Mouse (Mus musculus) kidney, embryonic 15.5 days (tissue): Measurements from ENCODE around the gene Dnal1. TPM values are rescaled to one million over a fixed set of nuclear protein-coding genes. Genes with fewer than 3 reads are reported as not detected.

Experiments used
- ATAC-seq: fragments of 200-750 bp; cut with Nextera tagmentation; replicated peaks from 2 replicates; pipeline ENCODE4 v1.8.0; 2017; ENCODE audit warnings: moderate TSS enrichment; ENCODE audit not compliant: low FRiP score
- H3K27ac ChIP-seq: fragments of 300-500 bp; sonication (generic); 2 replicates; pipeline ENCODE4 v1.5.1; 2015; ENCODE audit warnings: mild to moderate bottlenecking, inconsistent platforms
- H3K27me3 ChIP-seq: fragments of 300-500 bp; sonication (generic); 2 replicates; pipeline ENCODE4 v1.6.1; 2015; ENCODE audit warnings: inconsistent platforms
- H3K36me3 ChIP-seq: fragments of 300-500 bp; sonication (generic); 2 replicates; pipeline ENCODE4 v1.6.1; 2015; ENCODE audit warnings: inconsistent platforms
- H3K4me1 ChIP-seq: fragments of 300-500 bp; sonication (generic); 2 replicates; pipeline ENCODE4 v1.6.1; 2015; ENCODE audit warnings: inconsistent platforms
- H3K4me2 ChIP-seq: fragments of 300-500 bp; sonication (generic); 2 replicates; pipeline ENCODE4 v1.6.1; 2015; ENCODE audit warnings: moderate library complexity, mild to moderate bottlenecking, inconsistent platforms
- H3K4me3 ChIP-seq: fragments of 300-500 bp; sonication (generic); replicated peaks from 2 replicates; pipeline ENCODE4 v1.5.1; 2015; ENCODE audit warnings: mild to moderate bottlenecking, inconsistent platforms
- H3K9ac ChIP-seq: fragments of 300-500 bp; sonication (generic); 2 replicates; pipeline ENCODE4 v1.6.1; 2015; ENCODE audit warnings: mild to moderate bottlenecking, inconsistent platforms
- H3K9me3 ChIP-seq: fragments of 300-500 bp; sonication (generic); replicated peaks from 2 replicates; pipeline ENCODE4 v1.6.1; 2016; ENCODE audit warnings: inconsistent platforms
- WGBS: fragments of 180-500 bp; shearing (Covaris S2); methylation state at CpG from one replicate; pipeline ENCODE4 v1.1.7; 2015; ENCODE audit warnings: mixed read lengths; 5-methylcytosine and 5-hydroxymethylcytosine counted together
- polyA plus RNA-seq: library from polyadenylated mRNA; unstranded; fragments of >200 nt; fragmentation: Nextera tagmentation; extraction: Ambion mirVana; gene quantifications from 2 replicates; pipeline ENCODE4 v1.2.1, GENCODE M21; 2015

The Dnal1 gene
- polyA plus RNA-seq, 1 experiment from 2014 or later, result 5.3 TPM

DNA sequence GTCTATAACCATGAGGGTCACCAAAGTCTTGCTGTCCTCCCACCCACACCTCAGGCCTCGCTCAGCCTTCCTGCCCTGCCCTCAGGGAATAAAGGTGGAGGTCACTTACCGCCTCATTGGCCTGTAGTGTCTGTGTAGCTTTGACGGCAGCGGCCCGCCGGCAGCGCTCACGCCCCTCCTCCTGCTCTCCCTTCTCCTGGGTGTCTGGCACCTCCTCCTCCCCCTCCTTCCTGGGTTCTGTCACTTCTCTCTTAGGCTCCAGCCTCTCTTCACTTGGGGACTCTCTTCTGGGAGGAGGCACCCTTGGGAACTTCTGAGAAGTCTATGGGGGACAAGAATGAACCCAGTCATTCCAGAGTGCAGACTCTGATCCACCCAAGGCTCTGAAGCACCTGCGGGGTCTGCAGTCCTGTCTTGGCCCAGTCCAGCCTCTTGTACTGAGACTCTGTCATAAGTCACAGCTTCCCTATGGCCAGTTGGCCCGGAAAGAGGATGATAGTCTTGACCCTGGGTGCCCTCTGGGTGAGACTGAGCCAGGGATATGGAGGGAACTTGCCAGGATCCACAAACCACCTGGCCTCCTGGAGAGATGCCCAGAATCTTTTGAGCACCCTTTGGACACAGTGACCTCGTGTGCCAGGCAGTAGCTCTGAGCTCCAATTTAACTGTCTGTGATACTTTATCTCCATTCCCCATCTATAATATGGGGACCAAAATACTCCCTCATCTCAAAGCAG, 40.8 kb downstream of the Dnal1 start:
- Histone ChIP-seq H3K36me3 (peaks cover 92% of the 10 kb centered on the region), H3K4me3 (no peak overlapping the region), H3K9ac (no peak overlapping the region), H3K4me1 (peaks cover 10% of the 10 kb centered on the region; the same call in 1 of the 2 replicates), H3K4me2 (no peak overlapping the region), H3K27me3 (no peaks in the 10 kb centered on the region), H3K27ac (no peak overlapping the region), H3K9me3 (no peaks in the 10 kb centered on the region)
- 49% methylated on average over 11 of the region's 11 CpGs for WGBS
- ATAC-seq, result no peak

DNA sequence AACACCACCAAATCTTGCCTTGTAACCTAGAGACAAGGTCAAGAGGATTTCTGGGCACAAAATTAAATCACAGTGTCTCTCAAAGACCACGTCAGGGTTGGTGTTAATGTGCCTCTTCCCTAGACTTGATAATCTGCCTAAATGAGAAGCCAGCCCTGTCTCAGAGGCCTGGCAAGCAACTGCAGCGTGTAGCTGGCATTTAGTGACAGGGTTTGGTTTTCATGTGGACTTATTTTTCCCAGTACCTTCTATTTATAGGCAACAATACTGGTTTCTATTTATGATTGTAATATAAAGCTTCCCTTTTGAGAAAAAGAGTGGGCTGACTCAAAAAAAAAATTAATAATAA, 41.3 kb downstream of the Dnal1 start:
- no peaks in the 10 kb centered on the region for H3K27me3 ChIP-seq
- no peak overlapping the region for H3K9ac ChIP-seq
- no peak overlapping the region for H3K4me3 ChIP-seq
- ATAC-seq, result no peak
- no peak overlapping the region for H3K4me2 ChIP-seq
- 68% methylated on average over 2 of the region's 2 CpGs for WGBS
- H3K4me1 ChIP-seq, result peaks cover 10% of the 10 kb centered on the region; the same call in 1 of the 2 replicates
- H3K9me3 ChIP-seq, result no peaks in the 10 kb centered on the region
- no peak overlapping the region for H3K27ac ChIP-seq
- H3K36me3 ChIP-seq, result peaks cover 92% of the 10 kb centered on the region

- H3K36me3 ChIP-seq, result peaks cover 92% of the 10 kb centered on the region
- no peaks in the 10 kb centered on the region for H3K27me3 ChIP-seq
- 93% methylated on average over 18 of the region's 18 CpGs for WGBS
- no peak overlapping the region for H3K9ac ChIP-seq
- no peak overlapping the region for H3K27ac ChIP-seq
- peaks cover 8% of the 10 kb centered on the region; the same call in 1 of the 2 replicates for H3K4me1 ChIP-seq
- H3K4me2 ChIP-seq, result no peak overlapping the region
- no peaks in the 10 kb centered on the region for H3K9me3 ChIP-seq
- ATAC-seq, result no peak
- H3K4me3 ChIP-seq, result no peak overlapping the region
Measured at GRCm38 (mm10) chr12:84156210-84156609, 42.0 kb downstream of the Dnal1 start.

GRCm38 (mm10) chr12:84158156-84158555, 44.0 kb downstream of the Dnal1 start:
- no peak overlapping the region for H3K4me3 ChIP-seq
- H3K27ac ChIP-seq, result no peak overlapping the region
- no peak overlapping the region for H3K9ac ChIP-seq
- 89% methylated on average over 14 of the region's 14 CpGs for WGBS
- ATAC-seq, result no peak
- no peaks in the 10 kb centered on the region for H3K27me3 ChIP-seq
- H3K36me3 ChIP-seq, result peaks cover 83% of the 10 kb centered on the region
- 0 out of 2 replicates have a peak, but pooled peaks cover 5% of the 10 kb centered on the region for H3K4me1 ChIP-seq
- no peak overlapping the region for H3K4me2 ChIP-seq
- no peaks in the 10 kb centered on the region for H3K9me3 ChIP-seq

DNA sequence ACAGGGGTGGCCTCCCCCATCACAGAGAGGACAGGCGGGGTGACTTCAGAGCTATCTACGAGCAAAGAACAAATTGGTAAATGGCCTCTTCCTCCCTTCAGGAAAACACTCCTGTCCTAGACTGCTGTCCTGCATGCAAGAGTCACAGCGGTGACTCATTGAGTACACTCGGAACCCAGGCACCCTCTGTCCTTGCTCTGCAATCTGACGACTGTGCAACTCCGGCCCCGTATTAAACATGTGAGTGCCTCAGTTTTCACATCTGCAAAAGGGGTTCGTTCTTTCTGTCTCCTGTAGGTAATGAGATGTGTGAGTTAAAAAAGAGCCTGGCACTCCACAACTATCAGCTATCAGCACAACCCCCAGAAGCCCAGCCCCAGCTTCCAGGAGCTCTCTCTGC, 46.3 kb downstream of the Dnal1 start:
- Histone ChIP-seq H3K36me3 (peaks cover 75% of the 10 kb centered on the region), H3K4me2 (no peak overlapping the region), H3K27ac (no peak overlapping the region), H3K27me3 (no peaks in the 10 kb centered on the region), H3K9ac (no peak overlapping the region), H3K9me3 (no peaks in the 10 kb centered on the region), H3K4me3 (no peak overlapping the region), H3K4me1 (0 out of 2 replicates have a peak, but pooled peaks cover 5% of the 10 kb centered on the region)
- no peak for ATAC-seq
- WGBS, result 95% methylated on average over 8 of the region's 8 CpGs

GRCm38 (mm10) chr12:84161116-84161515, 47.0 kb downstream of the Dnal1 start:
- peaks cover 69% of the 10 kb centered on the region for H3K36me3 ChIP-seq
- H3K4me3 ChIP-seq, result no peak overlapping the region
- 58% methylated on average over 8 of the region's 8 CpGs for WGBS
- ATAC-seq, result peak; percentile 41; the same call in 1 of the 2 replicates
- H3K4me2 ChIP-seq, result no peak overlapping the region
- no peak overlapping the region for H3K9ac ChIP-seq
- 0 out of 2 replicates have a peak, but pooled peaks cover 5% of the 10 kb centered on the region for H3K4me1 ChIP-seq
- no peaks in the 10 kb centered on the region for H3K27me3 ChIP-seq
- no peaks in the 10 kb centered on the region for H3K9me3 ChIP-seq
- H3K27ac ChIP-seq, result no peak overlapping the region

DNA sequence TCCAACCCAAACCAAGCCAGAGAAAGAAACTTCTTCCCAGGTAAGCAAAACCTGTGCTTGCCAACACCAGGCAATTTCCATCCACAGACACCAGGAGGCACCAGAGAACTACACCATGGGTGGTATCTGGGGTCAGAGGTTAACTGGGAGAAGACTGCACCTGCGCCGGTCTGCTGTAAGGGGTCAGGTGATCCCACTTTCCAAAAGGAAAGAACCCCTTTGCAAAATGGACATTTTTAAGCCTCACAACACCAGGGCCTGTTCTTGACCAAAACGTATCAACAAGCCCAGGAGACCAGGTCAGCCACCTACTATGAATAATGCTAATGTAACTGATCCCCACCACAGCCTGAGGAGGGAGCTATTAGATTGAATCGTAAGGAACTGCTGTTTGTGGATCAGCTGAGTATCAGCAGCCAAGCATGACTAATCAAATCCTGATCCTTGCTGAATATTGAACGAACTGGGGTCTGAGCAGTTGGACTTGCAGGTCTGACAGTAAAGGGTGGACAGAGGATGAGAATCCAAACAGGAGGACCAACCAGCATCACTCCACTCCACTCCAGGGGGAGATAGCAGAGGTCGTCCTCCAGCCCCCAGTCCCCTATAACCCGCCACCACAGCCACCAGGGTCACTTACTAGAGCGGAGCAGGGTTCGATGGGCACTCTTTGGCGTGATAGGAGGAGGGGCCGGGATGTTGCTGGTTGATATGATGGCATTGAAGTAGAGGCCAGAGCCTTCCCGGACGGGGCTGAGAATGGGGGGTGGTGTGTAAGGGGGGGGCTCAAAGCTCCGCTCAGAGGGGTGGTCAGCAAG, 47.7 kb downstream of the Dnal1 start:
- peak; percentile 30 for ATAC-seq
- 75% methylated on average over 14 of the region's 14 CpGs for WGBS
- H3K9ac ChIP-seq, result no peak overlapping the region
- H3K4me2 ChIP-seq, result no peak overlapping the region
- H3K27me3 ChIP-seq, result no peaks in the 10 kb centered on the region
- H3K27ac ChIP-seq, result no peak overlapping the region
- H3K4me3 ChIP-seq, result no peak overlapping the region
- no peaks in the 10 kb centered on the region for H3K9me3 ChIP-seq
- H3K4me1 ChIP-seq, result 0 out of 2 replicates have a peak, but pooled peaks cover 5% of the 10 kb centered on the region
- H3K36me3 ChIP-seq, result peaks cover 62% of the 10 kb centered on the region

GRCm38 (mm10) chr12:84163133-84163532, 49.0 kb downstream of the Dnal1 start:
- 0 out of 2 replicates have a peak, but pooled peaks cover 5% of the 10 kb centered on the region for H3K4me1 ChIP-seq
- H3K36me3 ChIP-seq, result peaks cover 57% of the 10 kb centered on the region
- WGBS, result 90% methylated on average over 9 of the region's 9 CpGs
- H3K4me2 ChIP-seq, result no peak overlapping the region
- no peak overlapping the region for H3K9ac ChIP-seq
- no peak for ATAC-seq
- no peak overlapping the region for H3K27ac ChIP-seq
- no peaks in the 10 kb centered on the region for H3K27me3 ChIP-seq
- no peak overlapping the region for H3K4me3 ChIP-seq
- no peaks in the 10 kb centered on the region for H3K9me3 ChIP-seq

- H3K36me3 ChIP-seq, result peaks cover 52% of the 10 kb centered on the region
- no peak for ATAC-seq
- no peak overlapping the region for H3K27ac ChIP-seq
- no peak overlapping the region for H3K9ac ChIP-seq
- no peaks in the 10 kb centered on the region for H3K27me3 ChIP-seq
- WGBS, result 89% methylated on average over 11 of the region's 11 CpGs
- H3K9me3 ChIP-seq, result no peaks in the 10 kb centered on the region
- H3K4me3 ChIP-seq, result no peak overlapping the region
- 0 out of 2 replicates have a peak, but pooled peaks cover 5% of the 10 kb centered on the region for H3K4me1 ChIP-seq
- no peak overlapping the region for H3K4me2 ChIP-seq
Measured at GRCm38 (mm10) chr12:84163586-84164110, 49.5 kb downstream of the Dnal1 start.

- H3K4me1 ChIP-seq, result 0 out of 2 replicates have a peak, but pooled peaks cover 5% of the 10 kb centered on the region
- 59% methylated on average over 8 of the region's 8 CpGs for WGBS
- H3K4me3 ChIP-seq, result no peak overlapping the region
- no peak overlapping the region for H3K9ac ChIP-seq
- ATAC-seq, result no peak
- no peak overlapping the region for H3K27ac ChIP-seq
- no peaks in the 10 kb centered on the region for H3K9me3 ChIP-seq
- no peak overlapping the region for H3K4me2 ChIP-seq
- H3K36me3 ChIP-seq, result peaks cover 40% of the 10 kb centered on the region
- H3K27me3 ChIP-seq, result no peaks in the 10 kb centered on the region
Measured at GRCm38 (mm10) chr12:84165631-84166373, 51.6 kb downstream of the Dnal1 start.

DNA sequence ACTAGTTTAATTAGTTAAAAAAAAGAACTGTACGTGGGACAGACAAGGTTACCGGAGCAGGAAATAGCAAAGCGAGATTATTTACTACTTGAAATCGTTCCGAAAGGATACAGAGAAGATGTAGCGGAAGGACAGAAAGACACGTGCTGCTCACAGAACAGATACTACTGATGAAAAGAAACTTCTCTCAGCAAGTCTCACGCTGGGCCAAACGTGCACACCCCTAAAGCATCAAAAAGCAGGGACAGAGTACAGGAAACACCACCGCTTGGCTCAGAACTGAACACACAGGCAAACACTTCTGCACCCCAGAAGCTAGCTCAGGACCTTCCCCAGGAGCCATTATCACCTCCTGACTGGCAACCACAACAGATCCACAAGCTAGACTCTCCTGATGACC, 56.4 kb downstream of the Dnal1 start:
- no peak for ATAC-seq
- WGBS, result 86% methylated on average over 10 of the region's 10 CpGs
- Histone ChIP-seq H3K9ac (no peak overlapping the region), H3K4me3 (no peak overlapping the region), H3K36me3 (peaks cover 51% of the 10 kb centered on the region), H3K27me3 (no peaks in the 10 kb centered on the region), H3K27ac (no peak overlapping the region), H3K4me2 (no peak overlapping the region), H3K9me3 (no peaks in the 10 kb centered on the region), H3K4me1 (peaks cover 26% of the 10 kb centered on the region)
